ENCODE assay signal across 8 mouse cellular contexts in genomic region chr7:144469908-144470544, GRCm38 (mm10). TPM values are rescaled to one million over a fixed set of nuclear protein-coding genes. Genes with fewer than 3 reads are reported as not detected.
A peak's percentile ranks its signal among the peaks of the same experiment; 100 is the strongest.
DNase-seq lines count a peak whose midpoint lies in the region; ATAC-seq and TF ChIP-seq lines count a peak whose summit lies in the region.

No protein-coding gene starts in this region.

- H3K4me2 ChIP-seq in kidney, embryonic 14.5 days (replicated peaks; ENCODE audit: low read depth, low read length), result peak overlapping the region; percentile 72
- peak overlapping the region; percentile 94 for H3K4me2 ChIP-seq in liver, embryonic 14.5 days (ENCODE audit: low read depth)

- no peaks in the 10 kb centered on the region for H3K9me3 ChIP-seq in kidney, embryonic 14.5 days (ENCODE audit: control insufficient read depth, low read length)
- no peaks in the 10 kb centered on the region for H3K9me3 ChIP-seq in liver, embryonic 14.5 days (ENCODE audit: control insufficient read depth, low read length)

- H3K27ac ChIP-seq in kidney, embryonic 14.5 days (ENCODE audit: low read depth, low read length), result peak overlapping the region; percentile 78
- peak overlapping the region; percentile 39; the same call in 1 of the 2 replicates for H3K27ac ChIP-seq in liver, embryonic 14.5 days

- peak; percentile 21; the same call in 1 of the 2 replicates for ATAC-seq in kidney, embryonic 14.5 days (ENCODE audit: low FRiP score, low TSS enrichment)
- ATAC-seq in liver, embryonic 14.5 days (ENCODE audit: insufficient read depth), result peak; percentile 40

- TF ChIP-seq CTCF in brain, embryonic 14.5 days (IDR thresholded peaks at IDR 0.05; ENCODE audit: borderline replicate concordance, extremely low read depth, insufficient read depth, insufficient read length), result no peak
- TF ChIP-seq CTCF in liver, embryonic 14.5 days (IDR thresholded peaks at IDR 0.05; ENCODE audit: low read depth), result no peak

- no peak for DNase-seq in kidney, adult 9 months
- peak; percentile 3 for DNase-seq in brain, embryonic 14.5 days (ENCODE audit: low read depth)
- peak; percentile 29 for DNase-seq in heart, postnatal 4 days
- no peak for DNase-seq in liver, embryonic 14.5 days (ENCODE audit: low read depth in 3 of 3, low spot score in 3 of 3)
- peak; percentile 16 for DNase-seq in retina, embryonic 14.5 days (ENCODE audit: low spot score)
- no peak for DNase-seq in left cerebral cortex, adult 18-20 months (ENCODE audit: low spot score in 2 of 2)
- DNase-seq in left cerebral cortex, postnatal 4 days, result no peak

- peaks cover 18% of the 10 kb centered on the region for H3K4me1 ChIP-seq in kidney, embryonic 14.5 days (ENCODE audit: control insufficient read depth, insufficient read depth, low read length)
- H3K4me1 ChIP-seq in liver, embryonic 14.5 days (replicated peaks; ENCODE audit: control insufficient read depth in 2 of 2, insufficient read depth in 2 of 2, low read length in 1 of 2), result peaks cover 0 to 6% of the 10 kb centered on the region in 2 experiments; a peak in 3 of 4 replicates

- TF ChIP-seq EP300 in liver, embryonic 14.5 days (IDR thresholded peaks at IDR 0.05; ENCODE audit: low read depth), result no peak

- intact Hi-C loops in left cerebral cortex, postnatal 4 days (cut with DNase I), result no loop called here

- H3K36me3 ChIP-seq in kidney, embryonic 14.5 days (ENCODE audit: control insufficient read depth, insufficient read depth, low read length), result peaks cover 12% of the 10 kb centered on the region; the same call in 1 of the 2 replicates
- H3K36me3 ChIP-seq in liver, embryonic 14.5 days (replicated peaks; ENCODE audit: control insufficient read depth, insufficient read depth, low read depth), result no peaks in the 10 kb centered on the region; the same call in none of the 2 replicates

- H3K27me3 ChIP-seq in kidney, embryonic 14.5 days (ENCODE audit: control insufficient read depth, insufficient read depth, low read length), result no peaks in the 10 kb centered on the region
- H3K27me3 ChIP-seq in liver, embryonic 14.5 days (ENCODE audit: control insufficient read depth, insufficient read depth, low read length), result no peaks in the 10 kb centered on the region

- H3K4me3 ChIP-seq in kidney, embryonic 14.5 days (ENCODE audit: low read length), result peak overlapping the region; percentile 95
- H3K4me3 ChIP-seq in liver, embryonic 14.5 days (ENCODE audit: insufficient read depth in 1 of 2, low read depth in 2 of 2, low read length in 2 of 2), result peak overlapping the region; percentile 80 to 93

- peak overlapping the region; percentile 96 for H3K9ac ChIP-seq in kidney, embryonic 14.5 days (ENCODE audit: low read depth, low read length)
- H3K9ac ChIP-seq in liver, embryonic 14.5 days (replicated peaks), result peak overlapping the region; percentile 92

- WGBS in kidney, embryonic 14.5 days, result 1% methylated on average over 31 of the region's 31 CpGs
- 9% methylated on average over 31 of the region's 31 CpGs for WGBS in liver, embryonic 14.5 days (ENCODE audit: insufficient replicate concordance)

- TF ChIP-seq POLR2A in brain, embryonic 14.5 days (IDR thresholded peaks at IDR 0.05; ENCODE audit: borderline replicate concordance, extremely low read depth, insufficient read depth, insufficient read length, poor library complexity, severe bottlenecking), result no peak

RNA-seq across cellular contexts. Expression of gene Cttn, which starts 0.8 kb away (rescaled TPM):
- 85.1 and 177 TPM in 2 replicates for polyA plus RNA-seq in kidney, embryonic 14.5 days (2014; fragmentation: Nextera tagmentation; extraction: Ambion mirVana)
- polyA plus RNA-seq in brain, embryonic 14.5 days (2012; rRNA removed), result 171 and 175 TPM in 2 replicates
- total RNA-seq in heart, postnatal 4 days (2021), result 10 to 100 TPM; 88.0 to 93.4 TPM
- 21.4 and 31.0 TPM in 2 replicates for polyA plus RNA-seq in liver, embryonic 14.5 days (2012; rRNA removed)
- 31.5 and 32.3 TPM in 2 replicates for polyA plus RNA-seq in liver, embryonic 14.5 days (2014; fragmentation: Nextera tagmentation; extraction: Ambion mirVana)
- total RNA-seq in left cerebral cortex, adult 18-20 months (2021), result 100 to 1,000 TPM in 1 of 2 experiments, 10 to 100 TPM in 1; 91.7 to 103 TPM
- 100 to 1,000 TPM; 138 to 156 TPM for total RNA-seq in left cerebral cortex, postnatal 4 days (2021)

Comparison
In these comparisons a context has a peak if more than half of its experiments do, and no peak if none do; other contexts are left out.
1. DNase-seq: peak in brain, embryonic 14.5 days (single experiment), heart, postnatal 4 days (single experiment) and retina, embryonic 14.5 days (single experiment); none in kidney, adult 9 months (single experiment), liver, embryonic 14.5 days (0 of 3), left cerebral cortex, adult 18-20 months (0 of 2) and left cerebral cortex, postnatal 4 days (single experiment).